Mouse (Mus musculus) heart, postnatal 0 days (tissue): ENCODE results near the gene Cabp7. TPM values are rescaled to one million over a fixed set of nuclear protein-coding genes. Genes with fewer than 3 reads are reported as not detected.
A peak's percentile ranks its signal among the peaks of the same experiment; 100 is the strongest.

Experiments used
- ATAC-seq: fragments of 200-750 bp; cut with Nextera tagmentation; 2 replicates; pipeline ENCODE4 v1.8.0; 2017; ENCODE audit warnings: low read depth, moderate number of reproducible peaks, moderate library complexity; ENCODE audit not compliant: insufficient read depth
- DNase-seq: peaks from one replicate; pipeline ENCODE4 v3.0.0-alpha.2; 2016; ENCODE audit warnings: low spot score
- H3K27ac ChIP-seq: fragments of 300-500 bp; sonication (generic); 2 replicates; pipeline ENCODE4 v1.5.1; 2014; ENCODE audit warnings: low read depth, mild to moderate bottlenecking
- H3K27me3 ChIP-seq: fragments of 300-500 bp; sonication (generic); 2 replicates; pipeline ENCODE4 v1.6.1; 2014; ENCODE audit warnings: low read length, mixed read lengths; ENCODE audit not compliant: control insufficient read depth, insufficient read depth
- H3K36me3 ChIP-seq: fragments of 300-500 bp; sonication (generic); replicated peaks from 2 replicates; pipeline ENCODE4 v1.6.1; 2014; ENCODE audit warnings: low read length, mixed read lengths; ENCODE audit not compliant: control insufficient read depth, insufficient read depth
- H3K4me1 ChIP-seq: fragments of 300-500 bp; sonication (generic); 2 replicates; pipeline ENCODE4 v1.6.1; 2014; ENCODE audit warnings: antibody characterized with exemption; ENCODE audit not compliant: control insufficient read depth, insufficient read depth
- H3K4me2 ChIP-seq: fragments of 300-500 bp; sonication (generic); 2 replicates; pipeline ENCODE4 v1.6.1; 2014; ENCODE audit warnings: low read depth, mild to moderate bottlenecking, low read length, moderate library complexity
- H3K4me3 ChIP-seq: fragments of 300-500 bp; sonication (generic); 2 replicates; pipeline ENCODE4 v1.5.1; 2014; ENCODE audit warnings: low read depth, low read length
- H3K9ac ChIP-seq: fragments of 300-500 bp; sonication (generic); replicated peaks from 2 replicates; pipeline ENCODE4 v1.6.1; 2014; ENCODE audit warnings: low read depth, low read length, mixed read lengths
- H3K9me3 ChIP-seq: fragments of 300-500 bp; sonication (generic); replicated peaks from 2 replicates; pipeline ENCODE4 v1.6.1; 2016; ENCODE audit warnings: low read length; ENCODE audit not compliant: control insufficient read depth
- CTCF ChIP-seq: IDR thresholded peaks from 2 replicates; pipeline ENCODE4 v1.5.1; 2016; ENCODE audit warnings: antibody characterized with exemption, control low read depth, low read depth
- EP300 ChIP-seq: IDR thresholded peaks from 2 replicates; pipeline ENCODE4 v1.6.1; 2016; ENCODE audit warnings: antibody characterized with exemption, low read depth
- WGBS: fragments of 180-500 bp; shearing (Covaris S2); extraction: QIAGEN DNeasy Blood & Tissue Kit; methylation state at CpG from one replicate; pipeline ENCODE4 v1.1.7; 2014; 5-methylcytosine and 5-hydroxymethylcytosine counted together
- polyA plus RNA-seq: library from polyadenylated mRNA; unstranded; fragments of >200 nt; fragmentation: Nextera tagmentation; extraction: Ambion mirVana; gene quantifications from 2 replicates; pipeline ENCODE4 v1.2.1, GENCODE M21; 2015
- total RNA-seq: library from RNA; depleted of rRNA; stranded (reverse); fragments of >200 nt; gene quantifications from 2 replicates; pipeline ENCODE4 v1.2.3, GENCODE M21; 2014; ENCODE audit warnings: low replicate concordance

Cabp7 gene
- total and polyA plus RNA-seq, 2 experiments from 2014 or later = 0.07 TPM; not detected in 1

- Histone ChIP-seq H3K27ac (peak within 1 kb of the TSS; percentile 89), H3K4me1 (peaks cover 6% of the 10 kb centered on the region), H3K36me3 (peaks cover 17% of the 10 kb centered on the region), H3K4me3 (peak within 1 kb of the TSS; percentile 70), H3K9me3 (no peaks in the 10 kb centered on the region), H3K9ac (peak within 1 kb of the TSS; percentile 77), H3K27me3 (no peaks in the 10 kb centered on the region), H3K4me2 (peak within 1 kb of the TSS; percentile 76)
- under 1% methylated on average over 47 of the region's 47 CpGs for WGBS
- no peak for TF ChIP-seq CTCF
- TF ChIP-seq EP300 = no peak
- peak; percentile 97 for ATAC-seq
- DNase-seq = peak; percentile 97
Measured at GRCm38 (mm10) chr11:4704072-4704964, 42.3 kb downstream of the Cabp7 start, which contains the start of the genes Uqcr10 and Zmat5. TSS of gene Uqcr10 (minus strand) at chr11:4704342. TSS of gene Zmat5 (plus strand) at chr11:4704678.

GRCm38 (mm10) chr11:4703688-4704071, 42.9 kb downstream of the Cabp7 start:
- Histone ChIP-seq H3K9me3 (no peaks in the 10 kb centered on the region), H3K27me3 (no peaks in the 10 kb centered on the region), H3K9ac (peak overlapping the region; percentile 77), H3K4me2 (peak overlapping the region; percentile 76), H3K27ac (peak overlapping the region; percentile 89), H3K36me3 (peaks cover 17% of the 10 kb centered on the region), H3K4me3 (peak overlapping the region; percentile 70), H3K4me1 (peaks cover 6% of the 10 kb centered on the region)
- DNase-seq = no peak
- no peak for TF ChIP-seq CTCF
- TF ChIP-seq EP300 = no peak
- WGBS = 4% methylated on average over 12 of the region's 12 CpGs
- no peak for ATAC-seq

GRCm38 (mm10) chr11:4700726-4701125, 45.9 kb downstream of the Cabp7 start:
- DNase-seq (no peak), ATAC-seq (no peak)
- no peak for TF ChIP-seq CTCF
- TF ChIP-seq EP300 = no peak
- no peaks in the 10 kb centered on the region for H3K9me3 ChIP-seq
- H3K27me3 ChIP-seq = no peaks in the 10 kb centered on the region
- no peak overlapping the region for H3K27ac ChIP-seq
- peaks cover 9% of the 10 kb centered on the region for H3K4me1 ChIP-seq
- no peak overlapping the region for H3K9ac ChIP-seq
- H3K4me3 ChIP-seq = no peak overlapping the region
- 77% methylated on average over 8 of the region's 8 CpGs for WGBS
- peaks cover 17% of the 10 kb centered on the region for H3K36me3 ChIP-seq
- H3K4me2 ChIP-seq = no peak overlapping the region

GRCm38 (mm10) chr11:4697043-4697983, 49.3 kb downstream of the Cabp7 start:
- TF ChIP-seq CTCF (peak; percentile 64), EP300 (no peak)
- peaks cover 3% of the 10 kb centered on the region; the same call in 1 of the 2 replicates for H3K4me1 ChIP-seq
- no peak overlapping the region for H3K4me2 ChIP-seq
- no peaks in the 10 kb centered on the region for H3K9me3 ChIP-seq
- H3K27ac ChIP-seq = no peak overlapping the region
- no peak overlapping the region for H3K4me3 ChIP-seq
- H3K27me3 ChIP-seq = no peaks in the 10 kb centered on the region
- ATAC-seq (peak; percentile 64), DNase-seq (peak; percentile 64)
- 26% methylated on average over 7 of the region's 7 CpGs for WGBS
- peaks cover 17% of the 10 kb centered on the region for H3K36me3 ChIP-seq
- H3K9ac ChIP-seq = no peak overlapping the region

GRCm38 (mm10) chr11:4692162-4692561, 54.4 kb downstream of the Cabp7 start:
- DNase-seq (no peak), ATAC-seq (no peak)
- Histone ChIP-seq H3K4me2 (no peak overlapping the region), H3K4me3 (no peak overlapping the region), H3K36me3 (no peaks in the 10 kb centered on the region), H3K9me3 (no peaks in the 10 kb centered on the region), H3K27me3 (no peaks in the 10 kb centered on the region), H3K9ac (no peak overlapping the region), H3K27ac (no peak overlapping the region), H3K4me1 (no peaks in the 10 kb centered on the region)
- 89% methylated on average over 11 of the region's 11 CpGs for WGBS
- TF ChIP-seq EP300 (no peak), CTCF (no peak)
